In genomic region chr7:44305686-44306085, GRCm38 (mm10) we compare ENCODE assay signal across 9 mouse cellular contexts. TPM values are rescaled to one million over a fixed set of nuclear protein-coding genes. Genes with fewer than 3 reads are reported as not detected.
DNase-seq lines count a peak whose midpoint lies in the region; ATAC-seq and TF ChIP-seq lines count a peak whose summit lies in the region.
"Had no signal": no experiment of that assay in that cellular context is flagged by ENCODE, and none has a peak within 500 bp of the region (broad histone marks: within the 10 kb centered on the region; RNA-seq: fewer than 3 reads in every experiment).

No protein-coding gene starts in this region.

- H3K4me3 ChIP-seq in kidney, embryonic 14.5 days (ENCODE audit: low read length): peak overlapping the region; percentile 46
- 0 out of 2 replicates have a peak overlapping the region, but pooled peaks have one; percentile 78 for H3K4me3 ChIP-seq in brown adipose tissue, adult 24 weeks (ENCODE audit: insufficient read depth, low read depth, low read length)
- H3K4me3 ChIP-seq in heart, postnatal 0 days (ENCODE audit: low read depth, low read length): no peak overlapping the region
- H3K4me3 ChIP-seq in midbrain, embryonic 10.5 days: peak overlapping the region; percentile 70

- H3K27me3 ChIP-seq in kidney, embryonic 14.5 days (ENCODE audit: control insufficient read depth, insufficient read depth, low read length): peaks cover 6% of the 10 kb centered on the region
- peaks cover 18% of the 10 kb centered on the region; the same call in 1 of the 2 replicates for H3K27me3 ChIP-seq in heart, postnatal 0 days (ENCODE audit: control insufficient read depth, insufficient read depth, low read length)
- peaks cover 47% of the 10 kb centered on the region for H3K27me3 ChIP-seq in midbrain, embryonic 10.5 days (ENCODE audit: low read depth, poor library complexity, severe bottlenecking)

- DNase-seq in kidney, postnatal 10 days: no peak
- no peak for DNase-seq in heart, postnatal 0 days (ENCODE audit: low spot score)
- no peak for DNase-seq in midbrain, embryonic 10.5 days (ENCODE audit: low spot score)
- DNase-seq in ovary, postnatal 36 days (ENCODE audit: low spot score): no peak
- no peak for DNase-seq in urinary bladder, postnatal 36 days (ENCODE audit: low spot score in 2 of 2)
- no peak for DNase-seq in kidney, postnatal 36 days

- 12% methylated on average over 16 of the region's 16 CpGs for WGBS in kidney, embryonic 14.5 days
- 17% methylated on average over 16 of the region's 16 CpGs for WGBS in heart, postnatal 0 days
- 7% methylated on average over 16 of the region's 16 CpGs for WGBS in midbrain, embryonic 10.5 days

- H3K9ac ChIP-seq in kidney, embryonic 14.5 days (ENCODE audit: low read depth, low read length): peak overlapping the region; percentile 23; the same call in 1 of the 2 replicates
- no peak overlapping the region for H3K9ac ChIP-seq in heart, postnatal 0 days (replicated peaks; ENCODE audit: low read depth, low read length)

- no peaks in the 10 kb centered on the region for H3K36me3 ChIP-seq in kidney, embryonic 14.5 days (ENCODE audit: control insufficient read depth, insufficient read depth, low read length)
- no peaks in the 10 kb centered on the region for H3K36me3 ChIP-seq in heart, postnatal 0 days (replicated peaks; ENCODE audit: control insufficient read depth, insufficient read depth, low read length)
- no peaks in the 10 kb centered on the region for H3K36me3 ChIP-seq in midbrain, embryonic 10.5 days

- H3K4me1 ChIP-seq in kidney, embryonic 14.5 days (ENCODE audit: control insufficient read depth, insufficient read depth, low read length): peaks cover 24% of the 10 kb centered on the region
- H3K4me1 ChIP-seq in brown adipose tissue, adult 24 weeks (ENCODE audit: control insufficient read depth, insufficient read depth, insufficient read length, low read length): no peaks in the 10 kb centered on the region; the same call in 1 of the 2 replicates
- H3K4me1 ChIP-seq in heart, postnatal 0 days (ENCODE audit: control insufficient read depth, insufficient read depth): peaks cover 9% of the 10 kb centered on the region
- peaks cover 43% of the 10 kb centered on the region for H3K4me1 ChIP-seq in midbrain, embryonic 10.5 days

- TF ChIP-seq CTCF in heart, postnatal 0 days (IDR thresholded peaks at IDR 0.05; ENCODE audit: low read depth): no peak

- no peak for TF ChIP-seq EP300 in heart, postnatal 0 days (IDR thresholded peaks at IDR 0.05; ENCODE audit: low read depth)

- peak overlapping the region; percentile 70 for H3K4me2 ChIP-seq in kidney, embryonic 14.5 days (replicated peaks; ENCODE audit: low read depth, low read length)
- peak overlapping the region; percentile 75 for H3K4me2 ChIP-seq in heart, postnatal 0 days (ENCODE audit: low read depth, low read length)

- no peak for ATAC-seq in kidney, embryonic 14.5 days (ENCODE audit: low FRiP score, low TSS enrichment)
- ATAC-seq in heart, postnatal 0 days (ENCODE audit: insufficient read depth, low read depth): no peak

- peak overlapping the region; percentile 7; the same call in 1 of the 2 replicates for H3K27ac ChIP-seq in kidney, embryonic 14.5 days (ENCODE audit: low read depth, low read length)
- H3K27ac ChIP-seq in brown adipose tissue, adult 24 weeks (replicated peaks; ENCODE audit: low read depth, low read length): no peak overlapping the region
- no peak overlapping the region for H3K27ac ChIP-seq in heart, postnatal 0 days (ENCODE audit: low read depth)
- H3K27ac ChIP-seq in midbrain, embryonic 10.5 days (replicated peaks): peak overlapping the region; percentile 98

- H3K9me3 ChIP-seq in kidney, embryonic 14.5 days (ENCODE audit: control insufficient read depth, low read length): no peaks in the 10 kb centered on the region
- H3K9me3 ChIP-seq in heart, postnatal 0 days (replicated peaks; ENCODE audit: control insufficient read depth, low read length): no peaks in the 10 kb centered on the region
- no peaks in the 10 kb centered on the region for H3K9me3 ChIP-seq in midbrain, embryonic 10.5 days (replicated peaks)

RNA-seq across cellular contexts. Expression of gene Clec11a, which starts 1.0 kb away (rescaled TPM):
- polyA plus RNA-seq in kidney, embryonic 14.5 days (2014; fragmentation: Nextera tagmentation; extraction: Ambion mirVana): 3.4 TPM in 2 replicates
- polyA plus RNA-seq in brown adipose tissue, adult 24 weeks (2012; ENCODE audit: insufficient read depth, insufficient read length, missing spikeins): 1.4 and 1.8 TPM in 2 replicates
- 1.4 and 1.7 TPM in 2 replicates for total RNA-seq in heart, postnatal 0 days (2014; rRNA removed; ENCODE audit: low replicate concordance)
- 1.00 and 1.3 TPM in 2 replicates for polyA plus RNA-seq in heart, postnatal 0 days (2015; fragmentation: Nextera tagmentation; extraction: Ambion mirVana)
- polyA plus RNA-seq in midbrain, embryonic 10.5 days (2016; fragmentation: Nextera tagmentation; extraction: Ambion mirVana): 2.2 and 2.4 TPM in 2 replicates

RNA-seq across cellular contexts. Expression of gene Shank1, which starts 4.4 kb away (rescaled TPM):
- polyA plus RNA-seq in kidney, embryonic 14.5 days (2014; fragmentation: Nextera tagmentation; extraction: Ambion mirVana): 1.3 and 1.9 TPM in 2 replicates
- 0.59 and 1.0 TPM in 2 replicates for polyA plus RNA-seq in brown adipose tissue, adult 24 weeks (2012; ENCODE audit: insufficient read depth, insufficient read length, missing spikeins)
- total RNA-seq in heart, postnatal 0 days (2014; rRNA removed; ENCODE audit: low replicate concordance): 0.19 and 0.61 TPM in 2 replicates
- polyA plus RNA-seq in heart, postnatal 0 days (2015; fragmentation: Nextera tagmentation; extraction: Ambion mirVana): 0.33 and 0.36 TPM in 2 replicates
- 1.5 and 2.6 TPM in 2 replicates for polyA plus RNA-seq in midbrain, embryonic 10.5 days (2016; fragmentation: Nextera tagmentation; extraction: Ambion mirVana)

RNA-seq across cellular contexts. Expression of gene Gm15517, which starts 44.4 kb away (rescaled TPM):
- not detected in 2 replicates for polyA plus RNA-seq in kidney, embryonic 14.5 days (2014; fragmentation: Nextera tagmentation; extraction: Ambion mirVana)
- not detected in 2 replicates for polyA plus RNA-seq in brown adipose tissue, adult 24 weeks (2012; ENCODE audit: insufficient read depth, insufficient read length, missing spikeins)
- total RNA-seq in heart, postnatal 0 days (2014; rRNA removed; ENCODE audit: low replicate concordance): not detected in 2 replicates
- polyA plus RNA-seq in heart, postnatal 0 days (2015; fragmentation: Nextera tagmentation; extraction: Ambion mirVana): not detected in 2 replicates
- polyA plus RNA-seq in midbrain, embryonic 10.5 days (2016; fragmentation: Nextera tagmentation; extraction: Ambion mirVana): not detected in 2 replicates
- polyA plus RNA-seq: inflammation-experienced regulatory T-cells, adult 6 months had no signal

RNA-seq across cellular contexts. Expression of gene Acp4, which starts 48.5 kb away (rescaled TPM):
- not detected in 2 replicates for polyA plus RNA-seq in kidney, embryonic 14.5 days (2014; fragmentation: Nextera tagmentation; extraction: Ambion mirVana)
- not detected in 2 replicates for polyA plus RNA-seq in brown adipose tissue, adult 24 weeks (2012; ENCODE audit: insufficient read depth, insufficient read length, missing spikeins)
- not detected in 2 replicates for total RNA-seq in heart, postnatal 0 days (2014; rRNA removed; ENCODE audit: low replicate concordance)
- polyA plus RNA-seq in heart, postnatal 0 days (2015; fragmentation: Nextera tagmentation; extraction: Ambion mirVana): not detected in 2 replicates
- 0.17 TPM in 1 of 2 replicates, not detected in the other for polyA plus RNA-seq in midbrain, embryonic 10.5 days (2016; fragmentation: Nextera tagmentation; extraction: Ambion mirVana)
- polyA plus RNA-seq: inflammation-experienced regulatory T-cells, adult 6 months had no signal

RNA-seq across cellular contexts. Expression of gene 2410002F23Rik, which starts 59.2 kb away (rescaled TPM):
- polyA plus RNA-seq in kidney, embryonic 14.5 days (2014; fragmentation: Nextera tagmentation; extraction: Ambion mirVana): 119 and 143 TPM in 2 replicates
- polyA plus RNA-seq in brown adipose tissue, adult 24 weeks (2012; ENCODE audit: insufficient read depth, insufficient read length, missing spikeins): 5.5 and 5.7 TPM in 2 replicates
- total RNA-seq in heart, postnatal 0 days (2014; rRNA removed; ENCODE audit: low replicate concordance): 127 and 130 TPM in 2 replicates
- 38.1 and 53.1 TPM in 2 replicates for polyA plus RNA-seq in heart, postnatal 0 days (2015; fragmentation: Nextera tagmentation; extraction: Ambion mirVana)
- polyA plus RNA-seq in midbrain, embryonic 10.5 days (2016; fragmentation: Nextera tagmentation; extraction: Ambion mirVana): 172 and 189 TPM in 2 replicates

Comparison
In these comparisons a context has a peak if more than half of its experiments do, and no peak if none do; other contexts are left out.
1. H3K27ac ChIP-seq: peak in kidney, embryonic 14.5 days (single experiment) and midbrain, embryonic 10.5 days (single experiment); none in brown adipose tissue, adult 24 weeks (single experiment) and heart, postnatal 0 days (single experiment).